Mouse (Mus musculus) brain, adult 2 months (tissue): ENCODE results near the gene Sh2d4b.

ENCODE experiments used
- DNase-seq: peaks from one replicate; pipeline ENCODE4 v3.0.0; 2011; ENCODE audit warnings: low read depth, low spot score

The Sh2d4b gene

DNA sequence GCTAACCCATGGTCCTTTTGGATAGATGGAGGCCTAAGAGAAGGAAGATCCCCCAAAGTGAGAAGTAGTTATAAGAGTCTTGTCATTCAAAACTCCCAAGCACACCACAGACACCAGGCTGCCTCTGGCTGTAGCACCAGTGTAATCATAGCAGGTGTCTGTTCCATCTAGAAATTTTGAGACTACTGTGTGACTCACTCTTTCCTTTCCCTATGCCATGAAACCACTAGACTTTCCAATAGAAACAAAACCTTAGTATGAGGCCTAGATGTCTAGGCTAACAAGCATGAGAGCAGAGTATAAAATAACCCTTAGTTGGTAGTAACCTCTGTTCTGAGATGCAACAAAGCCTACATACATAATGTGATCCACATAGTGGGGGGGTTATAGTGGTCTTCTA is 55.7 kb downstream of the Sh2d4b start:
- DNase-seq = no peak

DNA sequence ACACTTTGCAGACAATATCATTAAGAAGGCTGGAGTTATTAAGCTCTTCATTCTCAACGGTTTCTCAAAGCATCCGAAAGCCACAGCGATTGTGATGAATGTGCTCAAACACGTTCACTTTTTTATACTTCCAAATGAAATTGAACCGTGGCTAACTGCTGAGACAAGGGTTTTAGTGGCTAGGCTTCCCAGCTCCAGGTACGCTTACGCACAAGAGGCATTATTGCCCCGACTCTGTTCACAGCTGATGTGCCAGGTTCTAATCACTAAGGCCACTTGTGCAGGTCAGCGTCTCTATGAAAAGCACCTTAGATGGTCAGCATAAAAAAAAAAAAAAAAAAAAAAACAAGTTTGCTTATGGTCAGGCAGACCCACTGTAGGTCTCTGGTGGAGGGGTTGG is 62.6 kb downstream of the Sh2d4b start:
- DNase-seq = no peak

DNA sequence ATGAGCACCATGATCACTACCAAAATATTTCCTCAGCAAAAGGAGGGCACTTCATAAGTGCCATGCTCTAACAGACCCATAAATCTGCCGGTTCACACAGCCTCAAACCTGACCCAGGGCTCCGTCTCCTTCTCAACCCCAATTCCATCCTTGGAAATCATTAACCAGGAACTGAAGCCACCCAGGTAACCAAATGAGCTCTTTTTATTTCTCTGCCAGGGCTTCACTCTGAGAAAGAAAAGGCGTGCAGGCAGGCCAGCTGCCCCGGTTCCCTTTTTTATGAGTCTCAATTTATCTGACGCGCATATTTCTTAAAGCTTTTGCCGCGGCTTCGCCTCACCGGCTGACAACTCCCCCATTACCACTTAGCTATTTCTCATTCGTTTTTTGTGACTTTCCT is 63.0 kb downstream of the Sh2d4b start:
- no peak for DNase-seq

DNA sequence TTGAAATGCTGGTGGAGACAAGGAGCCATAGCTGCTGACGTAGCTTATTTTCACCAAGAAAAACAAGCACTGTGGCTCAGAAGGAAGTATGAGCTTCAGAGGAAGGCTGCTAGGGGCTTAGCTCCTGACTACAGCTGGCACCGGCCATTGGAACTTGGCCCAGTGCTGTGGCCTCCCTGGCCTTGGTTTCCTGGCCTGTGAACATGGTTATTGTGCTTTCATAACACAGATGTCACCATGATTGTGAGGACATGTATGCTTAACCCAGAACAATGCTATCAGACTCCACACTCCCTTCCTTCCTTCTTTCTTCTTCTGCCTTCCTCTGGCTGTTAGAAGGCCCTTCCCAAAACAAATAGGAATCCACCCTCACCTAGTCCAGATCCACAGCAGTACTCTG is 75.0 kb downstream of the Sh2d4b start:
- no peak for DNase-seq

DNA sequence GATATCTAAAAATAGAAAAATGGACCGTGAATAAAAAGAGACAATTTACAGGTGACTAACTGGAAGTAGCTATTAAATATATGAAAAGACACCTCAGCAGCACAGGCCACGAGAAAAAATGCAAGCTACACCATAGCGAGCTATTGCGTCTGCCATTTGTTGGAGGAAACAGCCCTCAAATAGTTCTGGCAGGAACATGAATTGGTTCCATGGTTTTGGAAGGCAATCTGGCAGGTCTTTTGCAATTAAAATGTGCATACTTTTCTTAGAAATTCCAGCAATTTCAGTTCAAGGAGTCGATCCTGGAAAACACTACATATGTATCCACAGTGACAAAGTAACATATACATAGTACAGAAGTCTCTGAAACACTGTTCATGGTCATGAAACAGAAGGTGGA is 76.4 kb downstream of the Sh2d4b start:
- peak; percentile 49 for DNase-seq

DNA sequence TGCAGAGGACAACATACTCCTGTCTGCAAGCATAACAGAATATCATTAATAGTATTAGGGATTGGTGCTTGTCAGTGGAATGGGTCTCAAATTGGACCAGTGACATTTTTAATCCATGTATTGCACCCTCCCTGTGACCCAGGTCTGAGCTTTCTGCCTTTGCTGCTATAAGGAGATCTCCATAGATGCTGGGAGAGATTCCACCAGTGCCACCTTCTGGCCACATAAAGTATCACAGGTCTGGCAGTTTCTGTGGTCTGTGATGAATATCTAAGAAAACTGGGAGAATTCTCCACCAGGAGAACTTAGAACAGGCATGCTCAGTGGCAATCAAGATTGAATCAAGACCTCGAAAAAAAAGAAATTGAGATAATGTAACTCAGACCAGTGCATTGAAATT is 101.5 kb downstream of the Sh2d4b start:
- peak; percentile 70 for DNase-seq

DNA sequence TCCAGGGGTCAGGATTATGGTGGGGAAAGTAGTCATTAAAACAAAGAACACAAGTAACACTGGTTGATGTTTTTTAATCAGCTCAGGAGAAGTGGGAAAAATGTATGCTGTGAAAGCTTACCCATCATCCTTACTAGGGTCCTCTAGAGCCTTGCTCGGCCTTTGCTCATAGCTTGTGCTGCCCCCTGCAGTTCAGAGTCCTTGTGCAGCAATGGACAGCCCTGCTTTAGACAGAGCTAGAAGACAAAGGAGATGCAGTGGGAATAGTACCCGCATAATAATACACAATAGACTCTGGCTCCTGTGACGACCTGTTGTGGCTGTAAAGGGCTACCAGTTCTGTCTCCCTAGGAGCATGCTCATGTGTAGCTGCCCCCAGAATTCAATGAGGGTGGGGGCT is 104.0 kb downstream of the Sh2d4b start:
- DNase-seq = peak; percentile 43

DNA sequence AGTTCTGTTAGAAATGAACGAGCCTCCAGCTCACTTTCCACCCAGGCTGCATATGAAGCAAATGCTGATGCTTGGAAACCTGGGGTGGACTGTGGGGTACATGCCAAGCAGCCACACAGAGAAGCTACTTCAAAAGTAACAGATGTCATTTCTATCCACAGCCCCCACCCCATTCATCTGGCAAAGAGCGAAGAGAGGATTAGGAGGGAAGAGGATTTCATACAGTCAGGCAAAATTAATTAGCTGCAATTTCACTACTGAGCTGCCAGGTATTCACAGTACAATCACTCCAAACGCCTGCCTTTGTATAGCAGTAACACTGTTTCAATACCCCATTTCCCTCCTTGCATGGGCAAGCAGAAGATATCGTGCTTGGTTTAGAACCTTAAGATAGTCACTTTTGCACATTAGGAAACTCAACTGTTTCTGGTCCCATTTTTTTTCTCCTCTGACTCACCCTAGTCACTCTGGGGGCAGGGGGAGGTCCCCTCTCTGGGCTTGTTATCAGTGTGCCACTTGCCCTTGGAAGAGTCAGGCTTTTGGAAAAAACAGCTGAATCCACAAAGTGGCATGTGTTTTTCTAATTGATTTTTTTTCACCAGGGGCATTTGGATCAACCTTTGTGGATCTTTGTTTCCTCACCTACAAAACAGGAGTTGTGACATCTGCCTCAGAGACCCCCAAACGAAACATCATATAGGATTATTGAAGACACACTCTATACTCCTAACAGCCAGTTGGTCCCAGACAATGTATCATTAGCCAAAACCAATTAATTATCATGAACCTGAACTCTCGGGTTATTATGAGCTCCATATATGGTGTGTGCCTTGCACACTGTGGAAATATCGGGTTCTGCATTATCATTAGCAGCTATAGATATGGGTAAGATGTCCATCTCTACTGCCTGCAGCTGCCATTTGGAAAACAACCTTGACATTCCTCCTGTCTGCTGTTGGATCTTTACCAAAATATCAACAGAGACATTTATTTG is 123.7 kb downstream of the Sh2d4b start:
- peak; percentile 12 for DNase-seq
